Mouse (Mus musculus) megakaryocyte progenitor cell, adult 5-6 weeks (primary cell): Measurements from ENCODE around the gene Cryaa. TPM values are rescaled to one million over a fixed set of nuclear protein-coding genes. Genes with fewer than 3 reads are reported as not detected.

Source experiments
- ATAC-seq: replicated peaks from 2 replicates; pipeline ENCODE4 v1.8.0; 2016; ENCODE audit warnings: mild to moderate bottlenecking, moderate TSS enrichment, inconsistent platforms; ENCODE audit not compliant: poor library complexity
- total RNA-seq, 2 experiments: library from RNA; stranded (forward) in 1 of 2; stranded (reverse) in 1 of 2; fragments of 157-497, 149-512 nt in 1 of 2; fragments of 200-1000 nt in 1 of 2; gene quantifications; 2 replicates each; pipeline versions ENCODE4 v1.2.3 to v1.2.4; 2015 to 2017

The Cryaa gene
- total RNA-seq, 2 experiments from 2014 or later, result not detected

- ATAC-seq, result no peak
Observed at GRCm38 (mm10) chr17:31705271-31706020, 27.8 kb downstream of the Cryaa start.

- no peak for ATAC-seq
Observed at GRCm38 (mm10) chr17:31709121-31709741, 31.6 kb downstream of the Cryaa start.

- ATAC-seq, result no peak
Observed at GRCm38 (mm10) chr17:31710455-31710854, 32.8 kb downstream of the Cryaa start.

GRCm38 (mm10) chr17:31713709-31714108 lies 36.1 kb downstream of the Cryaa start:
- ATAC-seq, result no peak

- no peak for ATAC-seq
Observed at GRCm38 (mm10) chr17:31714125-31714524, 36.5 kb downstream of the Cryaa start.

GRCm38 (mm10) chr17:31715006-31715405 lies 37.4 kb downstream of the Cryaa start:
- no peak for ATAC-seq

- ATAC-seq, result peak; percentile 96
Observed at GRCm38 (mm10) chr17:31721637-31722036, 44.0 kb downstream of the Cryaa start.

GRCm38 (mm10) chr17:31725366-31725765 lies 47.8 kb downstream of the Cryaa start:
- ATAC-seq, result no peak

GRCm38 (mm10) chr17:31726216-31726615 lies 48.6 kb downstream of the Cryaa start:
- no peak for ATAC-seq

- no peak for ATAC-seq
Observed at GRCm38 (mm10) chr17:31727230-31727629, 49.6 kb downstream of the Cryaa start.

GRCm38 (mm10) chr17:31728043-31728442 lies 50.4 kb downstream of the Cryaa start:
- no peak for ATAC-seq

- peak; percentile 34 for ATAC-seq
Observed at GRCm38 (mm10) chr17:31728968-31729501, 51.4 kb downstream of the Cryaa start.

GRCm38 (mm10) chr17:31731038-31731437 lies 53.4 kb downstream of the Cryaa start:
- ATAC-seq, result no peak

Other genes starting within 250 kb of the Cryaa start
- 8.8 and 9.3 TPM in 2 replicates for gene Wdr4, start 157.8 kb upstream of the Cryaa start, total RNA-seq (2015)
- 20.5 and 21.9 TPM in 2 replicates for gene Wdr4, start 157.8 kb upstream of the Cryaa start, total RNA-seq (2017)
- gene Ndufv3, start 157.7 kb upstream of the Cryaa start, total RNA-seq (2015), result 120 and 129 TPM in 2 replicates
- 209 and 291 TPM in 2 replicates for gene Ndufv3, start 157.7 kb upstream of the Cryaa start, total RNA-seq (2017)
- gene Pknox1, start 113.1 kb upstream of the Cryaa start, total RNA-seq (2015), result 15.0 and 18.9 TPM in 2 replicates
- gene Pknox1, start 113.1 kb upstream of the Cryaa start, total RNA-seq (2017), result 19.8 and 21.2 TPM in 2 replicates
- gene Cbs, start 40.6 kb upstream of the Cryaa start, total RNA-seq (2015), result not detected in 2 replicates
- 0.14 TPM in 1 of 2 replicates, not detected in the other for gene Cbs, start 40.6 kb upstream of the Cryaa start, total RNA-seq (2017)
- 77.1 and 82.0 TPM in 2 replicates for gene U2af1, start 18.9 kb upstream of the Cryaa start, total RNA-seq (2015)
- gene U2af1, start 18.9 kb upstream of the Cryaa start, total RNA-seq (2017), result 286 and 323 TPM in 2 replicates
- gene Sik1, start 178.0 kb downstream of the Cryaa start, total RNA-seq (2015), result 10.9 and 13.8 TPM in 2 replicates
- gene Sik1, start 178.0 kb downstream of the Cryaa start, total RNA-seq (2017), result 11.5 and 15.1 TPM in 2 replicates